Mouse (Mus musculus): Measurements from ENCODE around the gene Gm13088.
"Not testable (repeated sequence)": the region's sequence is repeated elsewhere in the genome, so short reads cannot be mapped to it uniquely, and the experiment has no call there.

Gene Gm13088

DNA sequence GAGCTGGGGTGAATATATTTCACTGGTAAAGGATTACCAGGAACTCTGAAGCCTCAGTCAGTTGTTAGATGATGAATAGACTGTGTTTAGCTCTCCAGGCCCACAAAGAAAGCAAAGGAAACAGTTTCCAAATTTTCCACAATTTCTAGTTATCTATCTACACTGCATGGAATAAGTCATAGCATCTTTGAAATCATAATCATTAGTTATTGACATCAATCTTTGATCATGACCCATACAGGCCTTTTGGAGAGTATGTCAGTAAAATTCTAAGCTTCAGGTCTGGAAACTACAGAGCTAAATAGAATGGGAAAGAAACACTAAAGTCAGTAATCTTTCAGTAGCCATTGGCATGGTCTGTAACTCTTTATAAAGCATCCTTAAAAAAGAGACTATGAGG is at the start of gene Gm13088:
Gm13088 (minus strand) TSS at position 101 of the 400 bp plus-strand sequence.
- DNase-seq, result not testable (repeated sequence)

DNA sequence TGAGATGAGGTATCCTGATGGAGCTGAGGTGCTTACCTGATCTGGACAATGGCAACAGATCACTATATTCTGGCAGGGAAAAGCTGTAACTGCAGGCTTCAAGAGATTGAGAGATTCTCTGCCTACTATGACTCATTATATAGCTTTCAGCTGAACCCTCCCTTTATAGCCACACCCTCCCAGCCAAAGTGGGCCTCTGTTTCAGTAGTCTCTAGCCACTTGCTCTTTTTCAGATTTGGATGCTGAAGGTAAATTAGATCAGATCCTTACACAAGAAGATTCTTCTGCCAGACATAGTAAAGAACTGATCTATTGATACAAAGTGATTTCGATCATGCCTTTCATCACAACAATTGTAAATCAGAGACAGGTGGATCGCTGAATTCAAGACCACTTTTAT is 45.6 kb upstream of the Gm13088 start, which contains the start of gene Gm13089:
Gm13089 (minus strand) TSS at position 101 of the 400 bp plus-strand sequence.
- DNase-seq, result no peak

GRCm38 (mm10) chr4:143618101-143618500 is 38.9 kb downstream of the Gm13088 start:
- DNase-seq, result not testable (repeated sequence)

DNA sequence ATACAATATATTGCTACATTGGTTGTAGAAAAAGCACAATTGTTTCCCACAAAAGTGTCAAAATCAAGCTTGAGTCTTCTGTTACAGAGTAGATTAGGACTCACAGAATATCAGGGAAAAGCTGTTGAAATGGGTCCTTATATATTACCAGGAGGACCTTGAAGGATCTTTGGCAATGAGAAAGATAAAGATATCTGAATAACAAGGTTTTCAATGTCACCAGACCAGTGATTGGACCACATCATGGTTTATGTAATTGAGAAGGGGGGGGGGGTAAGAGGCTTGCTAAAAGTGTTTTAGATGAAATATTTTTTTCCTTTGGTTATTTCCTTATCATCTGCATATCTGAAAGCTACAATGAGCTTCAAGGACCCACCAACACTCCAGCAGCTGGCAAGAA is 42.3 kb downstream of the Gm13088 start, which contains the start of gene Gm13083:
Gm13083 (plus strand) TSS at position 301 of the 400 bp plus-strand sequence.
- not testable (repeated sequence) for DNase-seq

GRCm38 (mm10) chr4:143611927-143612326 is 45.1 kb downstream of the Gm13088 start:
- not testable (repeated sequence) for DNase-seq

Data from right cerebral cortex, postnatal 4 days (tissue).